In genomic region chr2:122628976-122629375, GRCm38 (mm10) we compare ENCODE assay signal across 8 mouse cellular contexts. TPM values are rescaled to one million over a fixed set of nuclear protein-coding genes. Genes with fewer than 3 reads are reported as not detected.
DNase-seq lines count a peak whose midpoint lies in the region.

No protein-coding gene starts in this region.

- intact Hi-C loops in gastrocnemius, postnatal 36 days (cut with DNase I): loop anchor here (2.0 to 10.0 kb wide), 3 partner anchors 58 to 284 kb away; no protein-coding TSS in a partner anchor

- DNase-seq in CD4-positive, CD25-positive, alpha-beta regulatory T cell, adult 2 months (ENCODE audit: low read depth, low spot score): peak; percentile 87
- peak; percentile 88 for DNase-seq in adipocyte (ENCODE audit: low spot score)
- peak; percentile 90 for DNase-seq in embryo, embryonic 11 days
- DNase-seq in gastrocnemius, postnatal 36 days: peak; percentile 40 to 57
- peak; percentile 86 to 89 for DNase-seq in kidney, postnatal 25 days
- DNase-seq in lung, adult 18-20 months: peak; percentile 78 to 86
- peak; percentile 73 for DNase-seq in retina, adult 2 months (ENCODE audit: low read depth, low spot score)
- DNase-seq in urinary bladder, postnatal 25 days (ENCODE audit: low spot score): peak; percentile 53

RNA-seq across cellular contexts. Expression of gene AA467197, which starts 7.8 kb away (rescaled TPM):
- total RNA-seq in gastrocnemius, postnatal 36 days (2021): under 1 TPM in 1 of 2 experiments, not detected in 1; 0.56 TPM

RNA-seq across cellular contexts. Expression of gene Gatm, which starts 17.9 kb away (rescaled TPM):
- 1 to 10 TPM; 5.6 to 9.1 TPM for total RNA-seq in gastrocnemius, postnatal 36 days (2021)

Comparison
In these comparisons a context has a peak if more than half of its experiments do, and no peak if none do; other contexts are left out.
1. Peak in every context shown above with its lines: DNase-seq.